Mouse (Mus musculus) right cerebral cortex, adult 2 months (tissue): ENCODE results near the gene Mid1.
"Not testable (repeated sequence)": the region's sequence is repeated elsewhere in the genome, so short reads cannot be mapped to it uniquely, and the experiment has no call there.

Source experiments
- DNase-seq, 2 experiments: peaks; one replicate each; pipeline ENCODE4 v3.0.0; 2021 to 2022; ENCODE audit warnings: low spot score in 2 of 2

Mid1 gene

GRCm38 (mm10) chrX:169999912-170000641 lies 315.1 kb downstream of the Mid1 start:
- DNase-seq = not testable (repeated sequence)

GRCm38 (mm10) chrX:170000642-170001387 lies 315.8 kb downstream of the Mid1 start:
- not testable (repeated sequence) for DNase-seq

GRCm38 (mm10) chrX:170001388-170001695 lies 316.3 kb downstream of the Mid1 start:
- not testable (repeated sequence) for DNase-seq

GRCm38 (mm10) chrX:170002510-170003197 lies 317.7 kb downstream of the Mid1 start:
- peak in 1 of 2 experiments; percentile 69 for DNase-seq

GRCm38 (mm10) chrX:170003536-170003935 lies 318.5 kb downstream of the Mid1 start:
- DNase-seq = not testable (repeated sequence)

GRCm38 (mm10) chrX:170004236-170004635 lies 319.2 kb downstream of the Mid1 start:
- not testable (repeated sequence) for DNase-seq

GRCm38 (mm10) chrX:170004793-170005192 lies 319.8 kb downstream of the Mid1 start:
- not testable (repeated sequence) for DNase-seq

GRCm38 (mm10) chrX:170005194-170005593 lies 320.2 kb downstream of the Mid1 start:
- not testable (repeated sequence) for DNase-seq

GRCm38 (mm10) chrX:170005695-170006297 lies 320.8 kb downstream of the Mid1 start:
- not testable (repeated sequence) for DNase-seq

- DNase-seq = not testable (repeated sequence)
Observed at GRCm38 (mm10) chrX:170006694-170007247, 321.8 kb downstream of the Mid1 start.

- not testable (repeated sequence) for DNase-seq
Observed at GRCm38 (mm10) chrX:170007375-170008178, 322.6 kb downstream of the Mid1 start.

- not testable (repeated sequence) for DNase-seq
Observed at GRCm38 (mm10) chrX:170008179-170008467, 323.1 kb downstream of the Mid1 start.

GRCm38 (mm10) chrX:170008584-170008983 lies 323.6 kb downstream of the Mid1 start:
- DNase-seq = not testable (repeated sequence)

GRCm38 (mm10) chrX:170009016-170009750 lies 324.2 kb downstream of the Mid1 start, which contains the start of gene Gm21887:
Gene Gm21887 (plus strand): TSS chrX:170009659.
- DNase-seq = peak; percentile 94 to 97

- DNase-seq = peak; percentile 100
Observed at GRCm38 (mm10) chrX:170009801-170010221, 324.8 kb downstream of the Mid1 start.

- DNase-seq = peak; percentile 61 to 66
Observed at GRCm38 (mm10) chrX:170010581-170011528, 325.9 kb downstream of the Mid1 start.

GRCm38 (mm10) chrX:170011529-170011879 lies 326.5 kb downstream of the Mid1 start:
- not testable (repeated sequence) for DNase-seq

- not testable (repeated sequence) for DNase-seq
Observed at GRCm38 (mm10) chrX:170013421-170013820, 328.4 kb downstream of the Mid1 start.

GRCm38 (mm10) chrX:170014038-170014437 lies 329.0 kb downstream of the Mid1 start:
- DNase-seq = not testable (repeated sequence)
